ENCODE assay signal across 19 mouse cellular contexts in genomic region chr7:25575105-25575504, GRCm38 (mm10). TPM values are rescaled to one million over a fixed set of nuclear protein-coding genes. Genes with fewer than 3 reads are reported as not detected.
A peak's percentile ranks its signal among the peaks of the same experiment; 100 is the strongest.
DNase-seq lines count a peak whose midpoint lies in the region; ATAC-seq lines count a peak whose summit lies in the region.
"Had no signal": no experiment of that assay in that cellular context is flagged by ENCODE, and none has a peak within 500 bp of the region (broad histone marks: within the 10 kb centered on the region; RNA-seq: fewer than 3 reads in every experiment).

No protein-coding gene starts in this region.

- H3K9me3 ChIP-seq in midbrain, embryonic 10.5 days (replicated peaks): no peaks in the 10 kb centered on the region
- H3K9me3 ChIP-seq in midbrain, embryonic 16.5 days (replicated peaks; ENCODE audit: control insufficient read depth, low read length, poor library complexity, severe bottlenecking): no peaks in the 10 kb centered on the region
- H3K9me3 ChIP-seq: heart, embryonic 15.5 days; neural tube, embryonic 13.5 days had no signal

- no peak for ATAC-seq in midbrain, embryonic 16.5 days

- H3K27ac ChIP-seq in midbrain, embryonic 10.5 days (replicated peaks): 0 out of 2 replicates have a peak overlapping the region, but pooled peaks have one; percentile 2
- H3K27ac ChIP-seq in midbrain, embryonic 16.5 days (ENCODE audit: low read length): no peak overlapping the region
- H3K27ac ChIP-seq: heart, embryonic 15.5 days; hindbrain, embryonic 14.5 days; layer of hippocampus, adult 2 months; liver, embryonic 14.5 days; neural tube, embryonic 13.5 days had no signal

- H3K4me2 ChIP-seq in midbrain, embryonic 16.5 days (ENCODE audit: low read length): no peak overlapping the region
- H3K4me2 ChIP-seq: heart, embryonic 15.5 days; hindbrain, embryonic 14.5 days; neural tube, embryonic 13.5 days had no signal

- no peaks in the 10 kb centered on the region for H3K27me3 ChIP-seq in midbrain, embryonic 10.5 days (ENCODE audit: low read depth, poor library complexity, severe bottlenecking)
- H3K27me3 ChIP-seq in midbrain, embryonic 16.5 days (ENCODE audit: control insufficient read depth, insufficient read depth, low read depth, low read length): no peaks in the 10 kb centered on the region
- H3K27me3 ChIP-seq: heart, embryonic 15.5 days; neural tube, embryonic 13.5 days had no signal

- WGBS in midbrain, embryonic 10.5 days: 79% methylated on average over 5 of the region's 5 CpGs
- WGBS in midbrain, embryonic 16.5 days: 84% methylated on average over 5 of the region's 5 CpGs

- no peak overlapping the region for H3K9ac ChIP-seq in midbrain, embryonic 16.5 days (ENCODE audit: low read depth, low read length)
- H3K9ac ChIP-seq: heart, embryonic 15.5 days; hindbrain, embryonic 14.5 days; liver, embryonic 14.5 days; neural tube, embryonic 13.5 days had no signal

- peaks cover 13% of the 10 kb centered on the region for H3K4me1 ChIP-seq in midbrain, embryonic 10.5 days
- 0 out of 2 replicates have a peak, but pooled peaks cover 2% of the 10 kb centered on the region for H3K4me1 ChIP-seq in midbrain, embryonic 16.5 days (ENCODE audit: control insufficient read depth, insufficient read depth, low read length)
- H3K4me1 ChIP-seq: heart, embryonic 15.5 days; neural tube, embryonic 13.5 days had no signal

- peak; percentile 55 for DNase-seq in heart, adult 11 months
- no peak for DNase-seq in heart, postnatal 10 days
- DNase-seq in midbrain, embryonic 10.5 days (ENCODE audit: low spot score): no peak
- peak; percentile 53 for DNase-seq in kidney, postnatal 10 days
- DNase-seq in cerebellum, postnatal 36 days: no peak
- no peak for DNase-seq in testis, postnatal 10 days (ENCODE audit: low spot score)
- no peak for DNase-seq in ovary, postnatal 10 days (ENCODE audit: low spot score)
- DNase-seq: cerebellum, adult 18-20 months; right cerebral cortex, adult 18-20 months had no signal

- no peaks in the 10 kb centered on the region for H3K36me3 ChIP-seq in midbrain, embryonic 10.5 days
- H3K36me3 ChIP-seq in midbrain, embryonic 16.5 days (ENCODE audit: control insufficient read depth, insufficient read depth, low read length): no peaks in the 10 kb centered on the region
- H3K36me3 ChIP-seq: heart, embryonic 15.5 days; neural tube, embryonic 13.5 days had no signal

- no peak overlapping the region for H3K4me3 ChIP-seq in midbrain, embryonic 10.5 days
- H3K4me3 ChIP-seq in midbrain, embryonic 16.5 days (ENCODE audit: low read depth, low read length): no peak overlapping the region
- H3K4me3 ChIP-seq: heart, embryonic 15.5 days; layer of hippocampus, adult 2 months; neural tube, embryonic 13.5 days had no signal

- intact Hi-C loops in heart, postnatal 10 days (cut with DNase I): loop anchor here (5.0 kb wide), 1 partner anchor 738 kb away; no protein-coding TSS in a partner anchor

RNA-seq across cellular contexts. Expression of gene Ceacam2, which starts 35.4 kb away (rescaled TPM):
- total RNA-seq in heart, postnatal 10 days (2021): 1 to 10 TPM; 1.7 to 1.9 TPM
- polyA plus RNA-seq in midbrain, embryonic 10.5 days (2016; fragmentation: Nextera tagmentation; extraction: Ambion mirVana): not detected in 2 replicates
- 0.32 TPM in 1 of 2 replicates, not detected in the other for polyA plus RNA-seq in midbrain, embryonic 16.5 days (2015; fragmentation: Nextera tagmentation; extraction: Ambion mirVana)
- total RNA-seq: granulocyte monocyte progenitor cell, adult 5-6 weeks had no signal
- polyA plus RNA-seq: forebrain, embryonic 11.5 days; heart, embryonic 15.5 days had no signal

RNA-seq across cellular contexts. Expression of gene Erich4, which starts 40.6 kb away (rescaled TPM):
- not detected for total RNA-seq in heart, postnatal 10 days (2021)
- polyA plus RNA-seq in midbrain, embryonic 10.5 days (2016; fragmentation: Nextera tagmentation; extraction: Ambion mirVana): not detected in 2 replicates
- polyA plus RNA-seq in midbrain, embryonic 16.5 days (2015; fragmentation: Nextera tagmentation; extraction: Ambion mirVana): not detected in 2 replicates
- total RNA-seq: granulocyte monocyte progenitor cell, adult 5-6 weeks; layer of hippocampus, adult 2 months; left cerebral cortex, adult 8-10 months; megakaryocyte, adult 5-6 weeks had no signal
- polyA plus RNA-seq: forebrain, embryonic 11.5 days; heart, embryonic 15.5 days; hindbrain, embryonic 14.5 days; neural tube, embryonic 13.5 days had no signal

RNA-seq across cellular contexts. Expression of gene Dmac2, which starts 44.1 kb away (rescaled TPM):
- 10 to 100 TPM; 52.4 to 52.9 TPM for total RNA-seq in heart, postnatal 10 days (2021)
- 22.8 and 24.9 TPM in 2 replicates for polyA plus RNA-seq in midbrain, embryonic 10.5 days (2016; fragmentation: Nextera tagmentation; extraction: Ambion mirVana)
- polyA plus RNA-seq in midbrain, embryonic 16.5 days (2015; fragmentation: Nextera tagmentation; extraction: Ambion mirVana): 44.5 and 48.7 TPM in 2 replicates

RNA-seq across cellular contexts. Expression of gene B3gnt8, which starts 51.3 kb away (rescaled TPM):
- 1 to 10 TPM; 3.1 to 6.0 TPM for total RNA-seq in heart, postnatal 10 days (2021)
- 0.43 and 1.1 TPM in 2 replicates for polyA plus RNA-seq in midbrain, embryonic 10.5 days (2016; fragmentation: Nextera tagmentation; extraction: Ambion mirVana)
- polyA plus RNA-seq in midbrain, embryonic 16.5 days (2015; fragmentation: Nextera tagmentation; extraction: Ambion mirVana): 0.64 and 0.73 TPM in 2 replicates

Comparison
In these comparisons a context has a peak if more than half of its experiments do, and no peak if none do; other contexts are left out.
1. DNase-seq: peak in heart, adult 11 months (single experiment) and kidney, postnatal 10 days (single experiment); none in heart, postnatal 10 days (0 of 2), midbrain, embryonic 10.5 days (single experiment), cerebellum, postnatal 36 days (0 of 2), testis, postnatal 10 days (single experiment) and ovary, postnatal 10 days (single experiment).